19 mouse cellular contexts compared by ENCODE assay signal in the genomic region with DNA sequence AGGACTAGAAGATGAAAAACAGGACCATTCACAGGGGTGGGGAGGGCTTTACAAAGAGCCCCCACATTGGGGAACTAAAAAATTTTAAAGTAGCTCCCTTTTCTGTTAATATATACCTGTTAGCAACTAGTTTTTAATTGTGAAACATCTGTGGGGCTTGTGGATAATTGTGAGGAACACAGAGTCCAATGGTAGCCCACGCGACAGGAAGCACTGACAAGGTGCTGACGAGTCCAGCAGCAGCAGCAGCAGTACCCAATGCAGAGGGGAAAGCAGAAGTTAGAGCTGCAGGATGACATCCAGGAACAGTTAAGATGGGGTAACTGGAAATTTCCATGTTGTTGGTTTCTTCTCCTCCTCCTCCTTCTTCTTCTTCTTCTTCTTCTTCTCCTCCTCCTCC.
DNase-seq lines count a peak whose midpoint lies in the region; ATAC-seq lines count a peak whose summit lies in the region.
"Had no signal": no experiment of that assay in that cellular context is flagged by ENCODE, and none has a peak within 500 bp of the region (broad histone marks: within the 10 kb centered on the region; RNA-seq: fewer than 3 reads in every experiment).

No protein-coding gene starts in this region.

- H3K4me2 ChIP-seq in kidney, embryonic 16.5 days (replicated peaks; ENCODE audit: low read depth, low read length): no peak overlapping the region
- H3K4me2 ChIP-seq in forebrain, embryonic 14.5 days (ENCODE audit: low read length): no peak overlapping the region
- H3K4me2 ChIP-seq: embryonic facial prominence, embryonic 13.5 days; heart, embryonic 15.5 days; liver, embryonic 11.5 days; midbrain, embryonic 11.5 days had no signal

- H3K9ac ChIP-seq in kidney, embryonic 16.5 days (replicated peaks; ENCODE audit: low read length): no peak overlapping the region
- no peak overlapping the region for H3K9ac ChIP-seq in forebrain, embryonic 14.5 days (ENCODE audit: low read length)
- H3K9ac ChIP-seq: embryonic facial prominence, embryonic 13.5 days; heart, embryonic 15.5 days had no signal

- WGBS in kidney, embryonic 16.5 days: 63% methylated on average over 3 of the region's 3 CpGs
- WGBS in forebrain, embryonic 14.5 days: 71% methylated on average over 3 of the region's 3 CpGs

- H3K4me1 ChIP-seq in kidney, embryonic 16.5 days (ENCODE audit: insufficient read depth, low read length): peaks cover 8% of the 10 kb centered on the region; the same call in 1 of the 2 replicates
- peaks cover 5% of the 10 kb centered on the region; the same call in 1 of the 2 replicates for H3K4me1 ChIP-seq in forebrain, embryonic 14.5 days (ENCODE audit: control insufficient read depth, insufficient read depth, low read length)
- H3K4me1 ChIP-seq: heart, embryonic 15.5 days had no signal

- no peak overlapping the region for H3K4me3 ChIP-seq in kidney, embryonic 16.5 days (ENCODE audit: low read length)
- H3K4me3 ChIP-seq in forebrain, embryonic 14.5 days (ENCODE audit: low read depth, low read length): no peak overlapping the region
- H3K4me3 ChIP-seq: embryonic facial prominence, embryonic 13.5 days; gastrocnemius, adult 2 months; heart, embryonic 15.5 days had no signal

- no peak for DNase-seq in frontal cortex, postnatal 25 days (ENCODE audit: low spot score in 2 of 2)
- DNase-seq in kidney, postnatal 36 days: no peak
- peak; percentile 14 for DNase-seq in splenic B cell, adult 2 months (ENCODE audit: low read depth, low spot score)
- DNase-seq in forebrain, embryonic 14.5 days (ENCODE audit: low spot score): no peak
- DNase-seq: adrenal gland, adult 2 months; cerebellum, adult 9-11 months; gastrocnemius, adult 2 months; lung, adult 18-20 months; lung, postnatal 36 days; thymus, postnatal 25 days had no signal

- H3K27me3 ChIP-seq in kidney, embryonic 16.5 days (ENCODE audit: insufficient read depth, low read length): no peaks in the 10 kb centered on the region
- H3K27me3 ChIP-seq in splenic B cell, adult 2 months (ENCODE audit: control insufficient read depth, insufficient read depth, low read length, poor library complexity, severe bottlenecking): no peaks in the 10 kb centered on the region
- H3K27me3 ChIP-seq in forebrain, embryonic 14.5 days (replicated peaks; ENCODE audit: control insufficient read depth, insufficient read depth, low read length): no peaks in the 10 kb centered on the region
- H3K27me3 ChIP-seq: embryonic facial prominence, embryonic 13.5 days; heart, embryonic 15.5 days had no signal

- H3K36me3 ChIP-seq in kidney, embryonic 16.5 days (ENCODE audit: insufficient read depth, low read length): no peaks in the 10 kb centered on the region
- no peaks in the 10 kb centered on the region for H3K36me3 ChIP-seq in splenic B cell, adult 2 months (ENCODE audit: control insufficient read depth, insufficient read depth, low read length, poor library complexity, severe bottlenecking)
- H3K36me3 ChIP-seq in forebrain, embryonic 14.5 days (ENCODE audit: control insufficient read depth, insufficient read depth, low read length): no peaks in the 10 kb centered on the region
- H3K36me3 ChIP-seq: embryonic facial prominence, embryonic 13.5 days; G1E; heart, embryonic 15.5 days had no signal

- peak; percentile 43; the same call in 1 of the 2 replicates for ATAC-seq in frontal cortex, adult (ENCODE audit: low TSS enrichment)
- no peak for ATAC-seq in kidney, embryonic 16.5 days (ENCODE audit: low FRiP score, low TSS enrichment)
- ATAC-seq in common myeloid progenitor, adult 5-6 weeks (replicated peaks; ENCODE audit: low read depth, poor library complexity, severe bottlenecking): peak; percentile 96
- no peak for ATAC-seq in forebrain, embryonic 14.5 days
- ATAC-seq: inflammation-experienced regulatory T-cells, adult 6 months had no signal

- H3K9me3 ChIP-seq in kidney, embryonic 16.5 days (ENCODE audit: low read length): no peaks in the 10 kb centered on the region
- no peaks in the 10 kb centered on the region for H3K9me3 ChIP-seq in forebrain, embryonic 14.5 days (replicated peaks; ENCODE audit: control insufficient read depth, low read length)
- H3K9me3 ChIP-seq: embryonic facial prominence, embryonic 13.5 days; G1E; heart, embryonic 15.5 days had no signal

- H3K27ac ChIP-seq in kidney, embryonic 16.5 days (ENCODE audit: low read length): peak overlapping the region; percentile 55; the same call in 1 of the 2 replicates
- H3K27ac ChIP-seq in forebrain, embryonic 14.5 days (ENCODE audit: low read depth, low read length): no peak overlapping the region
- H3K27ac ChIP-seq: embryonic facial prominence, embryonic 13.5 days; gastrocnemius, adult 2 months; heart, embryonic 15.5 days had no signal

Comparison
In these comparisons a context has a peak if more than half of its experiments do, and no peak if none do; other contexts are left out.
1. ATAC-seq: peak in frontal cortex, adult (single experiment) and common myeloid progenitor, adult 5-6 weeks (single experiment); none in kidney, embryonic 16.5 days (single experiment) and forebrain, embryonic 14.5 days (single experiment).